Mouse (Mus musculus) neural tube, embryonic 14.5 days (tissue): ENCODE data around the gene Inpp5a. TPM values are rescaled to one million over a fixed set of nuclear protein-coding genes. Genes with fewer than 3 reads are reported as not detected.

ENCODE experiments used
- ATAC-seq: fragments of 200-750 bp; cut with Nextera tagmentation; 2 replicates; pipeline ENCODE4 v1.8.0; 2017; ENCODE audit warnings: low read depth, mild to moderate bottlenecking, moderate TSS enrichment, moderate library complexity
- H3K27ac ChIP-seq: fragments of 300-500 bp; sonication (generic); 2 replicates; pipeline ENCODE4 v1.5.1; 2014; ENCODE audit warnings: low read depth, mild to moderate bottlenecking, control low read depth, low read length, moderate library complexity, mixed read lengths
- H3K27me3 ChIP-seq: fragments of 300-500 bp; sonication (generic); 2 replicates; pipeline ENCODE4 v1.6.1; 2014; ENCODE audit warnings: low read length; ENCODE audit not compliant: control insufficient read depth, insufficient read depth
- H3K36me3 ChIP-seq: fragments of 300-500 bp; sonication (generic); 2 replicates; pipeline ENCODE4 v1.6.1; 2014; ENCODE audit warnings: low read length, mixed read lengths; ENCODE audit not compliant: control insufficient read depth, insufficient read depth
- H3K4me1 ChIP-seq: fragments of 300-500 bp; sonication (generic); 2 replicates; pipeline ENCODE4 v1.6.1; 2014; ENCODE audit warnings: low read length; ENCODE audit not compliant: control insufficient read depth, insufficient read depth
- H3K4me2 ChIP-seq: fragments of 300-500 bp; sonication (generic); 2 replicates; pipeline ENCODE4 v1.6.1; 2014; ENCODE audit warnings: mild to moderate bottlenecking, low read depth, low read length, control low read depth
- H3K4me3 ChIP-seq: fragments of 300-500 bp; sonication (generic); 2 replicates; pipeline ENCODE4 v1.5.1; 2014; ENCODE audit warnings: low read depth, low read length, control low read depth, mixed read lengths
- H3K9ac ChIP-seq: fragments of 300-500 bp; sonication (generic); replicated peaks from 2 replicates; pipeline ENCODE4 v1.6.1; 2014; ENCODE audit warnings: low read depth, mild to moderate bottlenecking, control low read depth, low read length, mixed read lengths
- H3K9me3 ChIP-seq: fragments of 300-500 bp; sonication (generic); 2 replicates; pipeline ENCODE4 v1.6.1; 2016; ENCODE audit warnings: low read length; ENCODE audit not compliant: control insufficient read depth
- WGBS: fragments of 180-500 bp; shearing (Covaris S2); extraction: QIAGEN DNeasy Blood & Tissue Kit; methylation state at CpG from one replicate; pipeline ENCODE4 v1.1.7; 2014; 5-methylcytosine and 5-hydroxymethylcytosine counted together
- polyA plus RNA-seq: library from polyadenylated mRNA; unstranded; fragments of >200 nt; fragmentation: Nextera tagmentation; extraction: Ambion mirVana; gene quantifications from 2 replicates; pipeline ENCODE4 v1.2.1, GENCODE M21; 2014

Inpp5a gene
- polyA plus RNA-seq, 1 experiment from 2014 or later, result 25.3 TPM

DNA sequence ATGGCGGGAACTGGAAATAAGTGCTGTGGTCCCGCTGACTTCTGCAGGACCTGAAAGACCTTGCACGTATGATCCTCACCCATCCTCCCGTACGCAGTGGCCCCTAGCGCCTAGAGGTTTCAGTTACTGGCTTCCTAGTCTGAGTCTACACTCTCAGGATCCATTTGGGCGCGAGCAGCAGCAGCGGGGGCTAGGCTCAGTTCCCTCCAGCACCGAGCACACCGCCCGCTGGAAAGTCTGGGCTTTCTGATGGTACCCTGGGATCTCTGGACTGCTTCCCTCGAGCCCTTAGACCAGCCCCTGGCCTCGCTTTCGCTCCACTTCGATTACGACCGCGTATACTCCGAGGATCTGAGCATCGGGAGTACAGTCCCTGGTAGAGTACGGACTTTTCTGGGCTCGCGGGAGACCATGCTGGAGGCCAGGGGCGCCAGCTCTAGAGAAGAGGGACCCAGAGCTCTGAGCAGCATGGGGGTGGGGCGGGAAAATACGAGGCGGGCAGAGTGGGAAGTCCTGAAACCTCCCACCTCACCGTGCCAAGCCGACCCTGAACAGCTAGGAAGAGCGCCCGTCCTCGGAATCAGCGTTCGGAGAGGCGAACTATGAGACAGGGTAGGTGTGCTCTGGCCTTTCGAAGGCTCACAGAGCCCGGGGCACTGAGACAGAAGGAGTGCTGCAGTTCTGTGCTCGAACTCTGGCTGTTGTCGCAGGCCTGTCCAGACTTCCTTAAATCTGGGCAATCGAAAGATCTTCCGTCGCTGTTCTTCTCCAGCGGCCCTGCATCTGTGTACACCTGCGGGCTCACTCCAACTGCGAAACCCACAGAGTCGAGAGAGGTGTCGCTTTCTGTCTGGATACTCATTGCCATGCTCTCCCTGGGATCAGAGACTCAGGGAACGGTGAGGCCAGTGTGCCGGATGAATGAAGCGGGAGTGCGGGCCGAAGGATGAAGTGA lies 195.6 kb downstream of the Inpp5a start:
- no peak overlapping the region for H3K9ac ChIP-seq
- H3K27ac ChIP-seq, result no peak overlapping the region
- H3K36me3 ChIP-seq, result no peaks in the 10 kb centered on the region
- ATAC-seq, result no peak
- H3K4me1 ChIP-seq, result peaks cover 19% of the 10 kb centered on the region
- 1% methylated on average over 53 of the region's 53 CpGs for WGBS
- H3K9me3 ChIP-seq, result no peaks in the 10 kb centered on the region
- H3K27me3 ChIP-seq, result peaks cover 73% of the 10 kb centered on the region
- H3K4me3 ChIP-seq, result no peak overlapping the region
- H3K4me2 ChIP-seq, result no peak overlapping the region

DNA sequence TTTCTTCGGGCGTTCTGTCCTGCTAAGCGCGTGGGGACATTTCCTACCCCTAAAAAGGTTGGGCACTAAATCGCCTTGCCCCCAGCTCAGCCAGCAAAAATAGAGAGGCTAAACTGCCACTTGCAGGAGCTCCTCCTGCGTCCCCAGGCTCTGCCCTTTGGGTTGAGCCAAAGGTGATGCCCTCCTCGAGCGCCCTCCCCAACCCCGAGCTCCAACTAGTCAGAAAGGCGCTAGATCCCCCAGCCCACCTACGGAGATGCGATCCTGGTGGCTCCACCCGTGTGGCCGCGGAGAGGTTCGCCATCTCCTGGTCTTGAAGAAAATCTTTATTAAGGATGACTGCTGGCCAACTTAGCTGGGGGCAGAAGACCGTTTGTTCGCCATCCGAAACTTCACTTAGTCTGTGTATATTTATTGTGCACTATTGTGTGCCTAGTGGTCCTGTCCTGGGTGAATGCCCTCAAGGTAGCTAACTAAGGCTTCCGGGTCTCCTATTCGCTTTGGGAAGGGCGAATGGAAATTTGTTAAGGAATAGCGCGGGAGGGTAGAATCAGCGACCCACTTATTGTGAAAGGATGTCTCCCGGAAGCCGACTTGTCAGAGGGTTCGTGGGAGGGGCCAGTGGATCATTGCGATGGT lies 196.4 kb downstream of the Inpp5a start:
- ATAC-seq, result no peak
- no peaks in the 10 kb centered on the region for H3K9me3 ChIP-seq
- no peaks in the 10 kb centered on the region for H3K36me3 ChIP-seq
- H3K27ac ChIP-seq, result no peak overlapping the region
- WGBS, result 1% methylated on average over 29 of the region's 29 CpGs
- no peak overlapping the region for H3K4me2 ChIP-seq
- no peak overlapping the region for H3K9ac ChIP-seq
- peaks cover 71% of the 10 kb centered on the region for H3K27me3 ChIP-seq
- H3K4me1 ChIP-seq, result peaks cover 19% of the 10 kb centered on the region
- H3K4me3 ChIP-seq, result no peak overlapping the region

DNA sequence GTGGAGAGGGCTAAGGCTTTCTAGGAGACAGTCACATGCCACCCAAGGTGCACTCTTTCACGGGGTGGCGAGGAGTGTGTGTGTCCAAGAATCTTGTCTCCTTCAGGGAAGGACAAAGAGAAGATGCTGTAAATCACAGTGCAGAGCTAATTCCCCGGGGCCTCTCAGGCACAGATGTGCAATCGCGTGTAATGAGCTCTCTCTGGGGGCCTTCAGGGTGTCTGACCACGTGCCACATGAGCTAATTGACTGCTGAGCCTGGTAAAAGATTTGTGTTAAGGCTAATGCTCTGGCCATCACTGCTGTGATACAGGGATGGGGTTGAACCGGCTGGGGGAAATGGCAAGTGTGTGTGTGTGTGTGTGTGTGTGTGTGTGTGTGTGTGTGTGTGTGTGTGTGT lies 199.0 kb downstream of the Inpp5a start:
- 3% methylated on average over 7 of the region's 7 CpGs for WGBS
- Histone ChIP-seq H3K4me3 (no peak overlapping the region), H3K4me1 (peaks cover 4% of the 10 kb centered on the region; the same call in 1 of the 2 replicates), H3K9me3 (no peaks in the 10 kb centered on the region), H3K9ac (no peak overlapping the region), H3K27me3 (peaks cover 58% of the 10 kb centered on the region), H3K27ac (no peak overlapping the region), H3K4me2 (no peak overlapping the region), H3K36me3 (no peaks in the 10 kb centered on the region)
- ATAC-seq, result no peak

DNA sequence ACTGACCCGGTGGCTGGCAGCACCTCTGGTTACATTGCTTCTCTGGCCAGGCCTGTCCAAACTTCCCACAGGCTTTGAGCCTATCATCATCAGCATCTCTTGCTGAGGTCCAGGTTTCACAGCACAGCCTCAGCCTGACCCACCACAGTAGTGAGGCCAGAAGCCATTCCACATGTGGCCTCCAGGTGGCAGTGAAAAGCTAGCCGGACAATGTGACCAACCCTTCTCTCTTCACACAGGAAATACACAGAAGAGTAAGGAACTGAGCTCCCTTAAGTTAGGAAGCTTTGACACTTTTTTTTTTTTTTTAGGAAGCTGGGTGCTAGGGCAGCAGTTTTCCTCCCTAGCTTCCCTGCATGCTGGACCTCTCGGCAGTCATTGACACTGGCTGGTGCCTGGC lies 201.4 kb downstream of the Inpp5a start:
- H3K4me1 ChIP-seq, result peaks cover 4% of the 10 kb centered on the region; the same call in 1 of the 2 replicates
- H3K4me3 ChIP-seq, result no peak overlapping the region
- H3K4me2 ChIP-seq, result no peak overlapping the region
- no peaks in the 10 kb centered on the region for H3K36me3 ChIP-seq
- H3K9me3 ChIP-seq, result no peaks in the 10 kb centered on the region
- no peak overlapping the region for H3K9ac ChIP-seq
- ATAC-seq, result no peak
- peaks cover 55% of the 10 kb centered on the region for H3K27me3 ChIP-seq
- WGBS, result 33% methylated on average over 3 of the region's 3 CpGs
- H3K27ac ChIP-seq, result no peak overlapping the region

DNA sequence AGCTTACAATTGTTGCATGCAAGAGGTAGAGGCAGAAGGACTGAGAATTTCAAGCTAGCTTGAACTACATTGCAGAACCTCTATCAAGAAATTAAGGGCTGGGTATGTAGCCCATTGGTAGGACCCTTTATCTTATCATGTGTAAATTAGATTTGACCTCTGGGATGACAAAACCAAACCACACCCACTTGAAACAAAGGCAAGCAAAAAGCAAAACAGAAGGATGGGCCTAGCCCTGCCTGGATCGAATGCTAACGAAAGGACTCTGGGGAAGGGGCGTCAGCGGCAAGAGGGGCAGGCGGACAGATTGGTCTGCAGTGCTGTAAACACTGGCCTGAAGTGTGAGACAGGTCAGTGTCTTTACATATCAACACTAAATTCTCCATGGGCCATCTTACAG lies 202.4 kb downstream of the Inpp5a start:
- Histone ChIP-seq H3K4me2 (no peak overlapping the region), H3K4me1 (peaks cover 6% of the 10 kb centered on the region; the same call in 1 of the 2 replicates), H3K27me3 (peaks cover 46% of the 10 kb centered on the region), H3K36me3 (no peaks in the 10 kb centered on the region), H3K9me3 (no peaks in the 10 kb centered on the region), H3K4me3 (no peak overlapping the region), H3K27ac (no peak overlapping the region), H3K9ac (no peak overlapping the region)
- WGBS, result 91% methylated on average over 5 of the region's 5 CpGs
- no peak for ATAC-seq

DNA sequence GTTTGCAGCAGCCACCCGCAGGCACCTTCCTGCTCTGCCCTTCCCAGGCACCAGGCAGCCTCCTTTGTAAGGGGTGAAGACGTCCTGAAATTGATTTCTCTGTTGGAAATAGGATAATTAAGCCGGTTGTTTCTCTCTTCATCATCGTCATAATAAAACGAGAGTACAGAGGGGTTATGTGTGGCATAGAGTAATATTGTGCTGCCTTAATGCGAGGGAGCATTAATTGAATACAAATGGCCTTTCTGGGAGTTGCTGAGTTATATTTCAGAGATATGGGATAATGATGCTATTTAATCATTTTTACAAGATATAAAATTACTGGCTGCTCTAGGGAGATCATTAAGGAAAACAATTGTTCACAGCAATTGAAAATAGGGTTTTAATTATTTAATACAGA lies 206.4 kb downstream of the Inpp5a start:
- peak overlapping the region; percentile 50; the same call in 1 of the 2 replicates for H3K27ac ChIP-seq
- H3K4me1 ChIP-seq, result 0 out of 2 replicates have a peak, but pooled peaks cover 2% of the 10 kb centered on the region
- H3K9ac ChIP-seq, result no peak overlapping the region
- no peak overlapping the region for H3K4me2 ChIP-seq
- WGBS, result 42% methylated on average over 6 of the region's 6 CpGs
- H3K27me3 ChIP-seq, result peaks cover 18% of the 10 kb centered on the region
- H3K4me3 ChIP-seq, result no peak overlapping the region
- H3K36me3 ChIP-seq, result no peaks in the 10 kb centered on the region
- H3K9me3 ChIP-seq, result no peaks in the 10 kb centered on the region
- peak; percentile 58; the same call in 1 of the 2 replicates for ATAC-seq

DNA sequence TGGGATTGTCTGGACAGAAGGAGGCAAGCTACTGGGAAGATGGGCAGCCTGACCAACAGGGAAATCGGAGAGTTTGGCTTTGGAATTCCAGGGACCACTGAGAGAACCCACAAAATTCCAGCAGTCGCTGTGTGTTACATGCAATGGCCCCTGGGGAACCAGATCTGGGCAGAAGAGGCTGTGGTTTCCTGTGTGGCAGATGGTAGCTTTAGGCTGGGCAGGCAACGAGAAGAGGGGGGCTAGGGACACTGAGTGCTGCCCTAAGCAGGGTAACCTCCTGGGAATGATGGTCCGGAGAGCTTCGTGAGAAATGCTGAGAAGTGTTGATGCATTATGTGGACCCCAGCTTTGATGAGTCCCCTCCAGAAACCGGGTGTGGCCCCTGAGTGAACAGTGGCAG lies 207.0 kb downstream of the Inpp5a start:
- no peak for ATAC-seq
- Histone ChIP-seq H3K4me3 (no peak overlapping the region), H3K27me3 (peaks cover 18% of the 10 kb centered on the region), H3K9ac (no peak overlapping the region), H3K27ac (no peak overlapping the region), H3K4me1 (0 out of 2 replicates have a peak, but pooled peaks cover 2% of the 10 kb centered on the region), H3K36me3 (no peaks in the 10 kb centered on the region), H3K9me3 (no peaks in the 10 kb centered on the region), H3K4me2 (no peak overlapping the region)
- 57% methylated on average over 6 of the region's 6 CpGs for WGBS

DNA sequence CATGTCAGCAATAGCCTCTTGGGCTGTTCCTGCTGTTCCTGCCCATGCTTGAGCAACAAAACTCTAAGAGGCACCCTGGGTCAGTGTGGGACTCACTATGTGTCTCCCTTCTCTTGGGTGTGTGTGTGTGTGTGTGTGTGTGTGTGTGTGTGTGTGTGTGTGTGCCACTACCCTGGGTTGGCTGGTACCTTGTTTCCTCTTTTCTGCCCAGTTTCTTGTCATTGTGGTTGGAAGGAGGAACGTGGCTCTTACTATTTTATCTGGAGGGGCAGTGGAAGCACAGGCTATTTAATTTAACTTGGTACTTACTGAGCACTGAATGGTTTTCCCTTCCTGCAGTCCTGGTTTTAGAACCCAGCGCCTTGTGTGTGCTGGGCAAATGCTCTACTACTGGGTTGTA lies 221.4 kb downstream of the Inpp5a start:
- Histone ChIP-seq H3K4me3 (no peak overlapping the region), H3K27ac (no peak overlapping the region), H3K27me3 (no peaks in the 10 kb centered on the region), H3K4me2 (no peak overlapping the region), H3K9ac (no peak overlapping the region), H3K36me3 (no peaks in the 10 kb centered on the region), H3K9me3 (no peaks in the 10 kb centered on the region), H3K4me1 (no peaks in the 10 kb centered on the region)
- no peak for ATAC-seq
- WGBS, result 90% methylated on average over 2 of the region's 2 CpGs
